Mouse (Mus musculus): ENCODE data around the gene Acer3. TPM values are rescaled to one million over a fixed set of nuclear protein-coding genes. Genes with fewer than 3 reads are reported as not detected.

Gene Acer3
- total RNA-seq, 1 experiment, result 26.2 TPM

DNA sequence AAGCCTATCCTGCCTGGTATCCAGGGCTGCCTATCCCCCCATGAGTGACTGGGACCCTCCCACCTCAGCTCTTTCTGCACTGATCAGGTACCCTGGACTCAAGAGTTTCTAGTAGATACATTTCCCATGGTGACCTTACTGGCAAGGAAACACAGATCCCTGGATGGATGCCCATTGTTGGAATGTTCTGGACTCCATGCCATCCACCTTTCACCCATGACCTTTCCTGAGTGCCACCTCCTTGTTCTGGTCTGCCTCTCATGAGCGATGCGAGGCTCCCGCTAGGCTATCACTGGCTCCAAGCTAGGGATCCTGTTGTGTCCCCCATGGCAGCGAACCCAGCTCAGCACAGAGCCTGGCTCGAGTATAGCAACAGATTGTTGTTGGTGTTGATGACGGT lies 28.8 kb upstream of the Acer3 start:
- no peak for DNase-seq (ENCODE audit: low read depth, low spot score)
- H3K27ac ChIP-seq (ENCODE audit: insufficient read depth, low read depth, low read length, poor library complexity, severe bottlenecking), result no peak overlapping the region
- TF ChIP-seq MAFK (IDR thresholded peaks at IDR 0.05; ENCODE audit: insufficient read depth, low read depth, low read length), result no peak
- no peak for TF ChIP-seq HCFC1 (IDR thresholded peaks at IDR 0.05; ENCODE audit: borderline replicate concordance, insufficient read depth, low read length)
- no peak for TF ChIP-seq ZC3H11A (IDR thresholded peaks at IDR 0.05; ENCODE audit: borderline replicate concordance, low read depth, low read length)
- TF ChIP-seq CHD2 (IDR thresholded peaks at IDR 0.05; ENCODE audit: low read depth, low read length), result no peak
- TF ChIP-seq ZNF384 (IDR thresholded peaks at IDR 0.05; ENCODE audit: low read depth, low read length), result no peak
- H3K36me3 ChIP-seq (ENCODE audit: control insufficient read depth, insufficient read depth, low read length, poor library complexity, severe bottlenecking), result peaks cover 23% of the 10 kb centered on the region
- in situ Hi-C loops (cut with MboI; ENCODE audit: low sequenced_read_pairs in 2 of 2, unreplicated experiment in 2 of 2), result loop anchor here in 1 of 2 experiments (10.0 kb wide), 1 partner anchor 85 kb away; no protein-coding TSS in a partner anchor
- H3K9ac ChIP-seq (ENCODE audit: insufficient read depth, low read depth, low read length, poor library complexity, severe bottlenecking), result no peak overlapping the region
- H3K4me3 ChIP-seq (ENCODE audit: insufficient read depth in 1 of 2, low read depth in 1 of 2, low read length in 2 of 2, poor library complexity in 1 of 2, severe bottlenecking in 1 of 2), result no peak overlapping the region
- peaks cover 0 to 3% of the 10 kb centered on the region in 2 experiments; a peak in 1 of 4 replicates for H3K4me1 ChIP-seq (ENCODE audit: control insufficient read depth in 2 of 2, insufficient read depth in 2 of 2, low read length in 2 of 2, poor library complexity in 1 of 2)
- no peaks in the 10 kb centered on the region for H3K9me3 ChIP-seq (ENCODE audit: control insufficient read depth, insufficient read depth, low read depth, low read length)

DNA sequence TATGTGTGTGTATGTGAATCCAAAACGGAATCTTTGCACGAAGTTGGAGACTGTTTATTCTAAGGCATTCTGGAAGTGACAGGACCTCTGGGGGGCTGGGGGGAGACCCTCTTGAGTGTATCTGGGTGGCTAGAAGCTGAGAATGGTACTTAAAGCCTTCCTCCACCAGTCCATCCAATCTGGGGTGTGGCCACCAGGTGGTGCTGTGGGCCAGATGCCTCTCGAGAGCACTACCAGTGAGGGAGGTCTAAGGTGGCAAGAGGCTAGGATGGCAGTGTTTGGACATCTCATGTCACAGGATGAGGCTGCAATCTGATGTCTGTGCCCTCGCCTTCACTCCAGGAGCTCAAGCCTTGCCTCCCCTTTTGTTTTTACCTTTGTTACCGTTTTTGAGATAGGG lies 28.1 kb upstream of the Acer3 start:
- TF ChIP-seq MAFK (IDR thresholded peaks at IDR 0.05; ENCODE audit: insufficient read depth, low read depth, low read length) (no peak), CHD2 (IDR thresholded peaks at IDR 0.05; ENCODE audit: low read depth, low read length) (no peak), HCFC1 (IDR thresholded peaks at IDR 0.05; ENCODE audit: borderline replicate concordance, insufficient read depth, low read length) (no peak), ZC3H11A (IDR thresholded peaks at IDR 0.05; ENCODE audit: borderline replicate concordance, low read depth, low read length) (peak; percentile 68)
- no peak overlapping the region for H3K9ac ChIP-seq (ENCODE audit: insufficient read depth, low read depth, low read length, poor library complexity, severe bottlenecking)
- DNase-seq (ENCODE audit: low read depth, low spot score), result peak; percentile 65
- H3K9me3 ChIP-seq (ENCODE audit: control insufficient read depth, insufficient read depth, low read depth, low read length), result no peaks in the 10 kb centered on the region
- in situ Hi-C loops (cut with MboI; ENCODE audit: low sequenced_read_pairs in 2 of 2, unreplicated experiment in 2 of 2), result loop anchor here in 1 of 2 experiments (10.0 kb wide), 1 partner anchor 86 kb away; no protein-coding TSS in a partner anchor
- H3K36me3 ChIP-seq (ENCODE audit: control insufficient read depth, insufficient read depth, low read length, poor library complexity, severe bottlenecking), result peaks cover 23% of the 10 kb centered on the region
- no peak overlapping the region for H3K4me3 ChIP-seq (ENCODE audit: insufficient read depth in 1 of 2, low read depth in 1 of 2, low read length in 2 of 2, poor library complexity in 1 of 2, severe bottlenecking in 1 of 2)
- no peak overlapping the region for H3K27ac ChIP-seq (ENCODE audit: insufficient read depth, low read depth, low read length, poor library complexity, severe bottlenecking)
- H3K4me1 ChIP-seq (ENCODE audit: control insufficient read depth in 2 of 2, insufficient read depth in 2 of 2, low read length in 2 of 2, poor library complexity in 1 of 2), result 0 out of 4 replicates have a peak, but pooled peaks cover 0 to under 1% of the 10 kb centered on the region in 2 experiments

DNA sequence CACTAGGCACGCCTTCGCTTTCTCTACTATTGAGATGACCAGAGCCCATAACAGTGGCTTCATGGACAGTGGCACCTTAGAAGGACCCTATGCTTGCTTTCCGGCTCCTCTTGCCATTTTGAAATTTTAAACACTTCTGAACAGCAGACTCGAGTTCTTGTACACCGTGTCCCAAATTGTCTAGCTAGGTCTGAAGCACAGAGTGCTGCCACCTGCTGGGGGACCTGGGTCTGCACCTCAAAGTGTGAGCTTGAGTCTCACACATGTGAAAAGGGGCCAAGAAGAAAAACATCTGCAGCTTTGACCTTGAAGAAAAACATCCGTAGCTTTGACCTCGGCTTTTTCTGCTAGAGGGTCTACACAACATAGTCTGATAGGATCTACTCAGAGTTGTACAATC lies 27.0 kb upstream of the Acer3 start:
- Histone ChIP-seq H3K9ac (ENCODE audit: insufficient read depth, low read depth, low read length, poor library complexity, severe bottlenecking) (no peak overlapping the region), H3K27ac (ENCODE audit: insufficient read depth, low read depth, low read length, poor library complexity, severe bottlenecking) (no peak overlapping the region), H3K4me1 (ENCODE audit: control insufficient read depth in 2 of 2, insufficient read depth in 2 of 2, low read length in 2 of 2, poor library complexity in 1 of 2) (no peaks in the 10 kb centered on the region), H3K9me3 (ENCODE audit: control insufficient read depth, insufficient read depth, low read depth, low read length) (no peaks in the 10 kb centered on the region), H3K36me3 (ENCODE audit: control insufficient read depth, insufficient read depth, low read length, poor library complexity, severe bottlenecking) (peaks cover 23% of the 10 kb centered on the region), H3K4me3 (ENCODE audit: insufficient read depth in 1 of 2, low read depth in 1 of 2, low read length in 2 of 2, poor library complexity in 1 of 2, severe bottlenecking in 1 of 2) (no peak overlapping the region)
- DNase-seq (ENCODE audit: low read depth, low spot score), result peak; percentile 62
- TF ChIP-seq CHD2 (IDR thresholded peaks at IDR 0.05; ENCODE audit: low read depth, low read length), result no peak
- in situ Hi-C loops (cut with MboI; ENCODE audit: low sequenced_read_pairs in 2 of 2, unreplicated experiment in 2 of 2), result loop anchor here in 1 of 2 experiments (10.0 kb wide), 1 partner anchor 87 kb away; no protein-coding TSS in a partner anchor

DNA sequence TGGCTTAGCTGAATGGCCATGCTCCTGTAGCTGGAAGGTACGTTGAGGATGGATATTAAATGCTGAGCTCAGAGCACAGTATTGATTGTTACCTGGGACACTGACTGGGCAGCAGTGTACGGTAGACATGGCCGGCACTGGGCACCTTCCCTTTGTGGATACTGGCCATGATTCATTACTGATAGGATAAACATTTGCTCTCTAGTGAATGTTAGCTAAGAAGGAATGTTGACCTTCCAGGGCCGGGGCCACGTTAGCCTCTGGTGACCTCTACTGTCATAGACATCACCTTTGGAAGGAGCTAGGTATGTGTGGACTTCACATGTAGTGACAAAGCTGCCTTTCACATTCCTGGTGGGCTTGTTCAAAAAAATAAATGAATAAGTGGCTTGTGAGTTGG lies 26.5 kb upstream of the Acer3 start:
- no peak overlapping the region for H3K9ac ChIP-seq (ENCODE audit: insufficient read depth, low read depth, low read length, poor library complexity, severe bottlenecking)
- in situ Hi-C loops (cut with MboI; ENCODE audit: low sequenced_read_pairs in 2 of 2, unreplicated experiment in 2 of 2), result loop anchor here in 1 of 2 experiments (10.0 kb wide), 1 partner anchor 87 kb away; no protein-coding TSS in a partner anchor
- H3K27ac ChIP-seq (ENCODE audit: insufficient read depth, low read depth, low read length, poor library complexity, severe bottlenecking), result no peak overlapping the region
- no peaks in the 10 kb centered on the region for H3K9me3 ChIP-seq (ENCODE audit: control insufficient read depth, insufficient read depth, low read depth, low read length)
- H3K4me1 ChIP-seq (ENCODE audit: control insufficient read depth in 2 of 2, insufficient read depth in 2 of 2, low read length in 2 of 2, poor library complexity in 1 of 2), result no peaks in the 10 kb centered on the region
- DNase-seq (ENCODE audit: low read depth, low spot score), result no peak
- peaks cover 17% of the 10 kb centered on the region for H3K36me3 ChIP-seq (ENCODE audit: control insufficient read depth, insufficient read depth, low read length, poor library complexity, severe bottlenecking)
- H3K4me3 ChIP-seq (ENCODE audit: insufficient read depth in 1 of 2, low read depth in 1 of 2, low read length in 2 of 2, poor library complexity in 1 of 2, severe bottlenecking in 1 of 2), result no peak overlapping the region
- no peak for TF ChIP-seq MAFK (IDR thresholded peaks at IDR 0.05; ENCODE audit: insufficient read depth, low read depth, low read length)
- TF ChIP-seq ZNF384 (IDR thresholded peaks at IDR 0.05; ENCODE audit: low read depth, low read length), result no peak
- TF ChIP-seq HCFC1 (IDR thresholded peaks at IDR 0.05; ENCODE audit: borderline replicate concordance, insufficient read depth, low read length), result no peak
- TF ChIP-seq CHD2 (IDR thresholded peaks at IDR 0.05; ENCODE audit: low read depth, low read length), result no peak
- no peak for TF ChIP-seq ZC3H11A (IDR thresholded peaks at IDR 0.05; ENCODE audit: borderline replicate concordance, low read depth, low read length)

DNA sequence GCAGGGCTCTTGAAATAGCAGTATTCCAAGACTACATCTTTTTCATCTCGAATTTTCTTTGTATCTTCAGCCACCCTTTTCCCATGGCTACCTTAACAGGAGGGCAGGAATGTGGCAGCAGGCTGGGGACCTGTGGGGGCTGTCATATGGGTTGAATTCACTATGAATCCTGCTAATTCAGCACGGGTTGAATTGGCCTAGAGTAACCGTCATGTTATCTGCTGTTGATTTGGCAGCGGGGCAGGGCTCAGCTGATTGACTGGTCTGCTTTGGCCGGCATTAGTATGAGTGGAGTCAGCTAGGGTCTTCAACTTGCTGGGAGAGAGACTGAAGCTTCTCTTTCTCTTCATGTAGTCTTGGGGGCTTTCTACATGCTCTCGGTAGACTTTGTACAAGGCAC lies 24.0 kb upstream of the Acer3 start:
- no peak for TF ChIP-seq ZC3H11A (IDR thresholded peaks at IDR 0.05; ENCODE audit: borderline replicate concordance, low read depth, low read length)
- no peak for TF ChIP-seq CHD2 (IDR thresholded peaks at IDR 0.05; ENCODE audit: low read depth, low read length)
- no peak for TF ChIP-seq MAFK (IDR thresholded peaks at IDR 0.05; ENCODE audit: insufficient read depth, low read depth, low read length)
- TF ChIP-seq ZNF384 (IDR thresholded peaks at IDR 0.05; ENCODE audit: low read depth, low read length), result no peak
- no peak for TF ChIP-seq HCFC1 (IDR thresholded peaks at IDR 0.05; ENCODE audit: borderline replicate concordance, insufficient read depth, low read length)
- in situ Hi-C loops (cut with MboI; ENCODE audit: low sequenced_read_pairs in 2 of 2, unreplicated experiment in 2 of 2), result loop anchor here in 1 of 2 experiments (10.0 kb wide), 1 partner anchor 90 kb away; no protein-coding TSS in a partner anchor
- no peak overlapping the region for H3K27ac ChIP-seq (ENCODE audit: insufficient read depth, low read depth, low read length, poor library complexity, severe bottlenecking)
- H3K9ac ChIP-seq (ENCODE audit: insufficient read depth, low read depth, low read length, poor library complexity, severe bottlenecking), result no peak overlapping the region
- H3K9me3 ChIP-seq (ENCODE audit: control insufficient read depth, insufficient read depth, low read depth, low read length), result no peaks in the 10 kb centered on the region
- DNase-seq (ENCODE audit: low read depth, low spot score), result no peak
- H3K36me3 ChIP-seq (ENCODE audit: control insufficient read depth, insufficient read depth, low read length, poor library complexity, severe bottlenecking), result no peaks in the 10 kb centered on the region; the same call in 1 of the 2 replicates
- no peak overlapping the region for H3K4me3 ChIP-seq (ENCODE audit: insufficient read depth in 1 of 2, low read depth in 1 of 2, low read length in 2 of 2, poor library complexity in 1 of 2, severe bottlenecking in 1 of 2)
- H3K4me1 ChIP-seq (ENCODE audit: control insufficient read depth in 2 of 2, insufficient read depth in 2 of 2, low read length in 2 of 2, poor library complexity in 1 of 2), result peaks cover 0 to 2% of the 10 kb centered on the region in 2 experiments; a peak in 2 of 4 replicates

Measured in ES-E14 (cell line).